Mouse (Mus musculus): ENCODE results near the gene Abcb1a. TPM values are rescaled to one million over a fixed set of nuclear protein-coding genes. Genes with fewer than 3 reads are reported as not detected.
A peak's percentile ranks its signal among the peaks of the same experiment; 100 is the strongest.

Abcb1a gene
- polyA plus RNA-seq (2012; rRNA removed), result 2.4 and 4.5 TPM in 2 replicates

GRCm38 (mm10) chr5:8659911-8660737 is at the start of gene Abcb1a:
Gene Abcb1a, plus strand, starts transcription at chr5:8660077.
- DNase-seq (ENCODE audit: low read depth), result peak; percentile 14
- TF ChIP-seq CTCF (IDR thresholded peaks at IDR 0.05; ENCODE audit: borderline replicate concordance, extremely low read depth, insufficient read depth, insufficient read length) (no peak), POLR2A (IDR thresholded peaks at IDR 0.05; ENCODE audit: borderline replicate concordance, extremely low read depth, insufficient read depth, insufficient read length, poor library complexity, severe bottlenecking) (no peak)

- peak; percentile 79 for DNase-seq (ENCODE audit: low read depth)
- TF ChIP-seq POLR2A (IDR thresholded peaks at IDR 0.05; ENCODE audit: borderline replicate concordance, extremely low read depth, insufficient read depth, insufficient read length, poor library complexity, severe bottlenecking) (0 out of 2 replicates have a peak, but pooled peaks have one; percentile 24), CTCF (IDR thresholded peaks at IDR 0.05; ENCODE audit: borderline replicate concordance, extremely low read depth, insufficient read depth, insufficient read length) (no peak)
Measured at GRCm38 (mm10) chr5:8622071-8622595, 37.7 kb upstream of the Abcb1a start.

GRCm38 (mm10) chr5:8622596-8623231 is 37.2 kb upstream of the Abcb1a start, which contains the start of gene Rundc3b:
Gene Rundc3b, minus strand, starts transcription at chr5:8622952.
- TF ChIP-seq POLR2A (IDR thresholded peaks at IDR 0.05; ENCODE audit: borderline replicate concordance, extremely low read depth, insufficient read depth, insufficient read length, poor library complexity, severe bottlenecking), result peak; percentile 72
- TF ChIP-seq CTCF (IDR thresholded peaks at IDR 0.05; ENCODE audit: borderline replicate concordance, extremely low read depth, insufficient read depth, insufficient read length), result peak; percentile 2; the same call in 1 of the 2 replicates
- DNase-seq (ENCODE audit: low read depth), result peak; percentile 99

- TF ChIP-seq POLR2A (IDR thresholded peaks at IDR 0.05; ENCODE audit: borderline replicate concordance, extremely low read depth, insufficient read depth, insufficient read length, poor library complexity, severe bottlenecking), result no peak
- TF ChIP-seq CTCF (IDR thresholded peaks at IDR 0.05; ENCODE audit: borderline replicate concordance, extremely low read depth, insufficient read depth, insufficient read length), result no peak
- no peak for DNase-seq (ENCODE audit: low read depth)
Measured at GRCm38 (mm10) chr5:8632901-8633300, 27.0 kb upstream of the Abcb1a start.

- DNase-seq (ENCODE audit: low read depth), result no peak
- TF ChIP-seq CTCF (IDR thresholded peaks at IDR 0.05; ENCODE audit: borderline replicate concordance, extremely low read depth, insufficient read depth, insufficient read length) (no peak), POLR2A (IDR thresholded peaks at IDR 0.05; ENCODE audit: borderline replicate concordance, extremely low read depth, insufficient read depth, insufficient read length, poor library complexity, severe bottlenecking) (no peak)
Measured at GRCm38 (mm10) chr5:8634489-8634975, 25.3 kb upstream of the Abcb1a start.

- no peak for TF ChIP-seq POLR2A (IDR thresholded peaks at IDR 0.05; ENCODE audit: borderline replicate concordance, extremely low read depth, insufficient read depth, insufficient read length, poor library complexity, severe bottlenecking)
- TF ChIP-seq CTCF (IDR thresholded peaks at IDR 0.05; ENCODE audit: borderline replicate concordance, extremely low read depth, insufficient read depth, insufficient read length), result no peak
- DNase-seq (ENCODE audit: low read depth), result no peak
Measured at GRCm38 (mm10) chr5:8648300-8648699, 11.6 kb upstream of the Abcb1a start.

GRCm38 (mm10) chr5:8648774-8649173 is 11.1 kb upstream of the Abcb1a start:
- no peak for DNase-seq (ENCODE audit: low read depth)
- TF ChIP-seq POLR2A (IDR thresholded peaks at IDR 0.05; ENCODE audit: borderline replicate concordance, extremely low read depth, insufficient read depth, insufficient read length, poor library complexity, severe bottlenecking), result no peak
- no peak for TF ChIP-seq CTCF (IDR thresholded peaks at IDR 0.05; ENCODE audit: borderline replicate concordance, extremely low read depth, insufficient read depth, insufficient read length)

- TF ChIP-seq POLR2A (IDR thresholded peaks at IDR 0.05; ENCODE audit: borderline replicate concordance, extremely low read depth, insufficient read depth, insufficient read length, poor library complexity, severe bottlenecking), result no peak
- TF ChIP-seq CTCF (IDR thresholded peaks at IDR 0.05; ENCODE audit: borderline replicate concordance, extremely low read depth, insufficient read depth, insufficient read length), result no peak
- no peak for DNase-seq (ENCODE audit: low read depth)
Measured at GRCm38 (mm10) chr5:8652085-8652484, 7.8 kb upstream of the Abcb1a start.

- peak; percentile 29 for DNase-seq (ENCODE audit: low read depth)
- TF ChIP-seq CTCF (IDR thresholded peaks at IDR 0.05; ENCODE audit: borderline replicate concordance, extremely low read depth, insufficient read depth, insufficient read length) (no peak), POLR2A (IDR thresholded peaks at IDR 0.05; ENCODE audit: borderline replicate concordance, extremely low read depth, insufficient read depth, insufficient read length, poor library complexity, severe bottlenecking) (no peak)
Measured at GRCm38 (mm10) chr5:8660738-8661151, 868 bp downstream of the Abcb1a start.

- no peak for DNase-seq (ENCODE audit: low read depth)
- TF ChIP-seq POLR2A (IDR thresholded peaks at IDR 0.05; ENCODE audit: borderline replicate concordance, extremely low read depth, insufficient read depth, insufficient read length, poor library complexity, severe bottlenecking), result no peak
Measured at GRCm38 (mm10) chr5:8664678-8665077, 4.8 kb downstream of the Abcb1a start.

- no peak for DNase-seq (ENCODE audit: low read depth)
- TF ChIP-seq CTCF (IDR thresholded peaks at IDR 0.05; ENCODE audit: borderline replicate concordance, extremely low read depth, insufficient read depth, insufficient read length) (no peak), POLR2A (IDR thresholded peaks at IDR 0.05; ENCODE audit: borderline replicate concordance, extremely low read depth, insufficient read depth, insufficient read length, poor library complexity, severe bottlenecking) (no peak)
Measured at GRCm38 (mm10) chr5:8667758-8668474, 8.0 kb downstream of the Abcb1a start.
